Mouse (Mus musculus) lung, adult 18-20 months (tissue): ENCODE measurements around the gene Zbed5.
"Not testable (repeated sequence)": the region's sequence is repeated elsewhere in the genome, so short reads cannot be mapped to it uniquely, and the experiment has no call there.

Experiments used
- DNase-seq, 2 experiments: peaks; one replicate each; pipeline ENCODE4 v3.0.0; 2022; ENCODE audit warnings: mixed read lengths in 2 of 2

Gene Zbed5

DNA sequence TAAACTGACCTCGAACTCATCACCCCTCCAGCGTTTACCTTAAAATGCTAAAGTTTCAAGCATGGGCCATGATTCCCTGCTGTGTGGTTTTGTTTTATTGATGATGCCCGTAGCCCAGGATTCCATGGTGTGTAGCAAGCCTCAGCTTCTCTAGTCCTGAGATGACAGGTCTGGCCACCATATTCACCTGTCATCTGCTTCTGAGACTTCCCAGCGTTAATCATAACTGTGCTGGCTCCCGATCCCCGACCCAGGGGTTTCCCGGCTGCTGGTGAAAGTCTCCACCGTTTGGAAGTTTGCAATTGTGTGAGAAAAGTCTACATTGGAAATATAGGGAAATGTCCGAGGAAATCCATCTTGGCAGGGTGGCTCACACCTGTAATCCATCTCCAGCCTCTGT, 13.6 kb downstream of the Zbed5 start:
- DNase-seq = no peak

DNA sequence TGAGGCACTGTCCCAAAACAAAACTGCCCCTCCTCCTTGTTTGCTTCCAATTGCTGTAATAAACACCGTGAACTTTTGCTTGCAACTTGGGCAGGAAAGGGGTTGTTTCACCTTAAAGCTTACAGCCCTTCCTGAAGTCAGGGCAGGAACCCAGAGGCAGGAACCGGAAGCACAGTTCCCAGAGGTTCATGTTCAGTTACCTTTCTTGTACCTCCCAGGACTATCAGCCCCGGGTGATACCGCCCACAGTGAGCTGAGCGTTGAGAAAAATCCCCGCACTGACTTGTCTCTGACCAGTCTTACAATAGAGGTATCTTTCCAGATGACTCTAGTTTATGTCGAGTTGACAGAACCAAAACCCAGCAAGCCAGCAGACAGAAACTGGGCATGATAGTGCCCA, 14.1 kb downstream of the Zbed5 start:
- no peak for DNase-seq

- peak in 1 of 2 experiments; percentile 35 for DNase-seq
Observed at GRCm38 (mm10) chr5:129914024-129914423, 18.5 kb downstream of the Zbed5 start.

DNA sequence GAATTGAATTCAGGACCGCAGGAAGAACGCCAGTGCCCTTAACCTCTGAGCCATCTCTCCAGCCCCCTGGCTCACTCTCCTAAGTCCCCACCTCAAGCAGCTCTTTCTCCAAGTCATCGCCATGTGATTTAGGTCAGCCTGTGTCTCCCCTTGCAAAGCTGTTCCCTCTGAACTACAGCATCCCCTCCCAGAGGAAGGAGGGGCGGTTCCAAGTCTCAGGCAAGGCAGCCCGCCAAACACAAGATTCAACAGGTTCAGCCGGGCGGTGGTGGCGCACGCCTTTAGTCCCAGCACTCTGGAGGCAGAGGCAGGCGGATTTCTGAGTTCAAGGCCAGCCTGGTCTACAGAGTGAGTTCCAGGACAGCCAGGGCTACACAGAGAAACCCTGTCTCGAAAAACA, 20.0 kb downstream of the Zbed5 start:
- not testable (repeated sequence) for DNase-seq

- DNase-seq = no peak
Observed at GRCm38 (mm10) chr5:129918065-129918651, 22.6 kb downstream of the Zbed5 start.

DNA sequence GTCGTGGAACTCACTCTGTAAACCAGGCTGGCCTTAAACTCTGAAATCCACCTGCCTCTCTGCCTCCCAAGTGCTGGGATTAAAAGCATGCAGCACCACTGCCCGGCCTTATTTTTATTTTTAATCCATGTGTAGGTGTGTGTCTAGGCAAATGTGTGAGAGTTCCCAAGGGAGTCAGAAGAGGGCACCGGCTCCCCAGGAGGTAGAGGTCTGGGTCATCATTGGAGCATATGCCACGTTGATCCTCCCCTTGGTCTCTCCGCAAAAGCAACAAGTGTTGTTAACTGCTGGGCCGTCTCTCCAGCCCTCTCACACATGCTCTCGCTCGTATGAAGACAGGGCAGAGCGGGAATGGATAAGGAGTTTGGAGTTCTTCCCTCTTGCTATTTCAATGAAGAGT, 23.2 kb downstream of the Zbed5 start:
- DNase-seq = no peak

DNA sequence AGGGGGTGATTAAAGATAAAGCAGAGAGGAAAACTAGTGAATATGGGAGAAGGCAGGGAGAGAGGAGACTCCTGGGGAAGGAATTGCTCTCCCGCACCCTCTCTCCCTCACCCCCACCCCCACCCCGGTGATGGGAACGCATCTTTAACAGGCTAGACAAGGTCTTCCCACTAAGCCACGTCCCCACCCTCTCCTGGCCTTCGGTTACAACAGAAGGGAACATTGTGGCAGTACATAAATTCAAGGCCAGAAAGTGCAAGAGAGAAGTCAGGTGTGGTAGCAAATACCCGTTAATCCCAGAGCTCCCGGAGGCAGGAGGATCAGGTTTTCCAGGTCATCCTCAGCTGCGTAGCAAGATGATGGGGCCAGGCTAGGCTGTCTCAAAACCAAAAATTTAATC, 23.8 kb downstream of the Zbed5 start:
- no peak for DNase-seq

- no peak for DNase-seq
Observed at GRCm38 (mm10) chr5:129921972-129922371, 26.4 kb downstream of the Zbed5 start.

DNA sequence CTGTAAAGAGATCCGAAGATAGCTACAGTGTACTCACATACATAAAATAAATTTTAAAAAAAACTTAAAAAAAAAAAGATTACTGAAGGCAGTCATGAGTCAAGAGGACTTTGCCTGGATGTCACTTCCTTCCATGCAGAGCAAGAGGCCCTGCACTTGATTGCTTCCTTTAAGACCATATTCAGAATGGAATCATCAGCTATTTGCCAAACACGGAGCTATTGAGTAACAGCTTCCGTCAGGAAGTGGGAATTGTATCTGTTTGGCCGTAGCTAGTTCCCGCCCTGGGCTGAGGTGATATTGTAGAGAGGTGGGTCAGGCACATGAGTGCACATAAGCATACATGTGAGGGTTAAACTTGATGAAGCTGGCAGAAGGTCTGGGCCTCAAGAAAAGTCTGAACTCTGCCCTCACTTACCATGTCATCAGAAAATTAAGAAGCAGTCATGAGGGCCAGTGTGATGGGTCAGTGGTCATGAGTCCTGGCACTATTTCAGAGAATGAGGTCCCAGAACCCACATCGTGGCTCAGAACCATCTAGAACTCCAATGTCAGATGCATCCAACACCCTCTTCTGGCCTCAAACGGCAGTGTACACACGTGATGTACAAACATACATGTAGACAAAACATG, 29.4 kb downstream of the Zbed5 start:
- peak in 1 of 2 experiments; percentile 8 for DNase-seq

DNA sequence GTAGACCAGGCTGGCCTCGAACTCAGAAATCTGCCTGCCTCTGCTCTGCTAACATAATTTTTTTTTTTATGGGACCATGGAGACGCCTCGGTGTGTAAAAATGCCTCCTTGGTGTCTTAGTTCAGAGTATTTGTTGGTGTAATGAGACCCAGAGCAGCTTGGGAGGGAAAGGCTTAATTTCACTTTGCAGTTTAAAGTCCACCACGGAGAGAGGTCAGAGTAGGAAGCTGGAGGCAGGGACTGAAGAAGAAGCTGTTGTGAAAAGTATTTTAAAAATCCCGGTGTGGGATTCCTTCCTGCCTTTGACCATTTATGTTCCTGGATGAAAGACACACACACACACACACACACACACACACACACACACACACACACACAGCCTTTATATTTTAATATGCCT, 30.4 kb downstream of the Zbed5 start:
- no peak for DNase-seq

DNA sequence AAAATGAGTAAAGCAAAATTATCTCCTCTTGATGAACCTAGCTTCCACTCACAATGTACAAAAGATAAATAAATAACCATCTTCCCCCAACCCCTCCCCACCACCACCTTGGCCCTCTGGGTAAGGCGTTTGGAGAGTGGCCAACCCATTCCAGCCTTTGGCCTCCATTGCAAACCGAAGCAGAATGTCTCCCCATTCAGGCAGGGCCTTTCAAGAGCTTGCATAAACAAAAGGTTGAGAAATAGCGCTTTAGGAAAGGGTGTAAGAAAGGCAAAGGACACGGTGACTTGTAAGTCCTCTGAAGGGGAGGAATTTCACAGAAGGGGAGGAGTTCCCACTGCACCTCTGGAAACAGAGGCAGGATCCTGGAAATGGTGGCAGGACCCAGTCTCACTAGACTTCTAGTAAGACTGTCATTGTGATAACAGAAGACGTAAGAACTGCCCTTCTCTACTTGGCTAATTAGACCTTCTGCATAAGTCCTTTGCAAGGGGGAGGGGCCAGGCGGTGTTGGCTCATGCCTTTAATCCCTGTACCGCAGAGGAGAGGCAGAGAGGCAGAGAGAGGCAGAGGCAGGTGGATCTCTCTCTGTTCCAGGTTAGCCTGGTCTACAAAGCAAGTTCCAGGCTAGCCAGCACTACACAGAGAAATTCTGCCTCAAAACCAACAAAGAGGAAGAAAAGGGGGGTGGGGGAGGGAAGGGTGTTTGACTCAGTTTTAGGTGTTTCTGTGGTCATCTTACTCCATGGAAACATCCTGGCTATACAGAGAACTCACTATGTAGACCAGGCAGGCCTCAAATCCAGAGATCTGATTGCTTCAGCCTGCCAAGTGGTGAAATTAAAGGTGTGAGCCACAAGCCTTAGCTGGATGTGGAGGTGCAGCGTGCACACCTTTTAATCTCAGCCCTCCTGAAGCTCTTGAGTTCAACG, 34.7 kb downstream of the Zbed5 start:
- DNase-seq = peak; percentile 71 to 82

DNA sequence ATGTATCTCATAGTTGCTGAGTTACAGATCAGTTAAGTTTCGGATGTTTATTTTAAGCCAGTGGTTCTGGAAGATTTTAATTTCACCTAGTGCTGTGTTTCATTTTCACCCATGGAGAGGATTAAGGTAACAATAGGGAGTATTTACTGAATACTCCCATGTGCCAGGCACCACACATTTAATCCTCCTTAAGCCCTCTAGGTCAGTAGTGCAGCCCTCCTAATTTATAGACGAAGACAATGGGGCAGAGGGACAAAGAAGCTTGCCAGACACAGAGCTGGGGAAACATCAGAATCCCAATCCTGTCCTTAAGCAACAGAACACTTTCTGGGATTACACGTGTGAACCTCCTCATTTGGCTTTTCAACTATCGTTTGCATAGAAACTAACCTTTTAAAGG, 41.4 kb downstream of the Zbed5 start:
- no peak for DNase-seq

GRCm38 (mm10) chr5:129940281-129940680, 44.8 kb downstream of the Zbed5 start:
- no peak for DNase-seq

DNA sequence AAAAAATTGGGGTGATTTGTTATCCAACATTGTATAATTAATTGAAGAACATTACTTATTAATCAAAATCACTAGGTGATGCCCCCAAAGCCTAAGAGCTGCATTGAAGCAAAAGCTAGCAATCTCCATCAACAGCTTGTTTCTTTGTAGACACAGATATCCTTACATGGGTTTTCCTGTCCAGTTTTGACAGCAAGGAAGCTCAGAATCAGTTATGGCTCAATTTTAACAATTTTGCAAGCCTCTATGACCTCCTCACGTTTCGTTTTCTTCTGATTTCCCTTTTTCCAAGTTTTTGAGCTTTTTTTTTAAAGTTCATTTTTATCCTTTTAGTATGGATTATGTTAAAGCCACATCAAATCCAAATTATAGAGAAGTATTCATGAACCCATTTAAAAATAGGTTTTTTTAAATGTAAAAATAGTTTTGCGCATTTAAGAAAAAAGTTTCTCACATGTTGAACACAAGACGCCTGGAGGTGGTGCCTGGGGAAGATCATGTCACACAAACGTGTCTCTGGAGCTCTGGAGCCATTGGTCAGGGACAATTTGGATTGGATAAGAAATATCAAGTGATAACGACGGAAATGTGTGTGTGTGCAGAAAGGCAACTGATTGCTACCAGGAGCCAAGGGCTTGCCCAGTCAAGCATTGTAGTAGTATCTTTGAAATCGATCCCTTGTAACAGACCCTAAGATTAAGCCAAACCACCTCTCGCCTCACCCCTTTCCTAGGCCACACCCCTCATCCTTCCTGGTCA, 45.4 kb downstream of the Zbed5 start:
- no peak for DNase-seq

GRCm38 (mm10) chr5:129941495-129942045, 46.0 kb downstream of the Zbed5 start, which contains the start of gene Vkorc1l1:
TSS of gene Vkorc1l1 (plus strand) at chr5:129941970.
- DNase-seq = peak; percentile 99

GRCm38 (mm10) chr5:129942073-129942939, 46.8 kb downstream of the Zbed5 start:
- DNase-seq = peak; percentile 27 to 30

DNA sequence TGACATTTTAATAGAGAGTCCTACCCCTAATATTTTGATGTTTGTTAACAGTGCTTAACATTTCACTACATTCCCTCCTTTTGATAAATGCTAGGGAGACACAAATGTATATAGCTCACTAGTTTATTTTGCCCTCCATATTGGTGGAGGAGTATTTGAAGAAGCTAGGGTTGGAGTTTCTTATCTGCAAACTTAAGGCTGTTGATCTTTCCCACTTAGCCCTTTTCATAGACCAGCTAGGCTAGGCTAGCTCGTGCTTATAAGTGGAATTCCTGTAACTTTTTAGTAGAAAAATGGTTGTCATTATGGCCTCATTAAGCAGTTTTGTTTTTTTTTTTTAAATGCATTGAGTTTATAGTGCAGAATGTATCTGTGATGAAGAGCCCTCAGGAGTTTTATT, 47.9 kb downstream of the Zbed5 start:
- no peak for DNase-seq

DNA sequence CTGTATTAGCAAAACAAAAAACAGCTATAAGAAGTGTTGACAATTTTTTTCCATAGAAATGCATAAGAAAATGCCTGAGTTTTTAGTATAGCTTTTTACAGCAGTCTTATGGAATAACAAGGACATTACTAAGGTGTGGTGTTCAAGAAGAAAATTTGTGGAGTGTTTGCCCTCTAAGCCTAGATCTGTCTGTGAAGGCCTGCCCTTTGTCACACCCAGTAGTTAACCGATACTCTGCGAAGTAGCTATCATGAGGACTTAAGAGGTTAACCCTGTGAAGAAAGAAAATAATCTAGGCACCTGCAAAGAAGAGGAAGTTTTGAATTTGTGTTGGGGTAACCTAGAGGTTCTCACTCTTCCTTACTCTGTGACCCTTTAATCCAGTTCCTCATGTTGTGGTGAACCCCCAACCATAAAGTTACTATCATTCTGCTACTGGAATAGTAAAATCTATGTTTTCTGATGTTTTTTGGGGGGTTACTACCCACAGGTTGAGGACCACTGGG, 52.1 kb downstream of the Zbed5 start:
- DNase-seq = no peak

GRCm38 (mm10) chr5:129952143-129952542, 56.6 kb downstream of the Zbed5 start:
- no peak for DNase-seq
